Comparison of ENCODE assay signal across 13 mouse cellular contexts in genomic region chr5:7655280-7655679, GRCm38 (mm10).
A peak's percentile ranks its signal among the peaks of the same experiment; 100 is the strongest.
DNase-seq lines count a peak whose midpoint lies in the region; ATAC-seq and TF ChIP-seq lines count a peak whose summit lies in the region.
"Had no signal": no experiment of that assay in that cellular context is flagged by ENCODE, and none has a peak within 500 bp of the region (broad histone marks: within the 10 kb centered on the region; RNA-seq: fewer than 3 reads in every experiment).

No protein-coding gene starts in this region.

- no peak overlapping the region for H3K4me2 ChIP-seq in hindbrain, embryonic 16.5 days (ENCODE audit: low read length)
- H3K4me2 ChIP-seq: embryonic facial prominence, embryonic 13.5 days; heart, embryonic 13.5 days had no signal

- H3K4me3 ChIP-seq in hindbrain, embryonic 16.5 days (ENCODE audit: low read length): no peak overlapping the region
- no peak overlapping the region for H3K4me3 ChIP-seq in gastrocnemius, adult 2 months
- H3K4me3 ChIP-seq: embryonic facial prominence, embryonic 13.5 days; heart, embryonic 13.5 days had no signal

- intact Hi-C loops in left cerebral cortex, postnatal 10 days (cut with DNase I): no loop called here
- intact Hi-C loops in gastrocnemius, adult 2 months (cut with DNase I): no loop called here

- no peak for TF ChIP-seq CTCF in gastrocnemius, adult 2 months (IDR thresholded peaks at IDR 0.05)

- H3K27me3 ChIP-seq in hindbrain, embryonic 16.5 days (replicated peaks; ENCODE audit: control insufficient read depth, insufficient read depth, low read length): no peaks in the 10 kb centered on the region
- H3K27me3 ChIP-seq: CH12.LX; embryonic facial prominence, embryonic 13.5 days; heart, embryonic 13.5 days had no signal

- DNase-seq in left cerebral cortex, postnatal 10 days (ENCODE audit: extremely low spot score in 1 of 2, low spot score in 2 of 2): peak; percentile 18 to 36
- no peak for DNase-seq in left cerebral cortex, adult 18-20 months (ENCODE audit: low spot score in 2 of 2)
- peak; percentile 54 for DNase-seq in brain, embryonic 18.5 days (ENCODE audit: low read depth, low spot score)
- peak; percentile 20 for DNase-seq in cerebellum, adult 8-10 months
- DNase-seq in gastrocnemius, adult 2 months: no peak
- DNase-seq in T-cell, adult 2 months (ENCODE audit: low spot score): no peak

- H3K9me3 ChIP-seq in hindbrain, embryonic 16.5 days (ENCODE audit: control insufficient read depth, low read length): no peaks in the 10 kb centered on the region
- H3K9me3 ChIP-seq: embryonic facial prominence, embryonic 13.5 days; heart, embryonic 13.5 days had no signal

- H3K9ac ChIP-seq in hindbrain, embryonic 16.5 days (ENCODE audit: low read depth, low read length): no peak overlapping the region
- H3K9ac ChIP-seq: embryonic facial prominence, embryonic 13.5 days; heart, embryonic 13.5 days; liver, embryonic 14.5 days had no signal

- H3K36me3 ChIP-seq in hindbrain, embryonic 16.5 days (ENCODE audit: control insufficient read depth, insufficient read depth, low read length): no peaks in the 10 kb centered on the region
- H3K36me3 ChIP-seq: embryonic facial prominence, embryonic 13.5 days; heart, embryonic 13.5 days had no signal

- no peaks in the 10 kb centered on the region for H3K4me1 ChIP-seq in hindbrain, embryonic 16.5 days (ENCODE audit: control insufficient read depth, insufficient read depth, low read depth, low read length)
- H3K4me1 ChIP-seq: embryonic facial prominence, embryonic 13.5 days; heart, embryonic 13.5 days had no signal

- ATAC-seq in hindbrain, embryonic 16.5 days: peak; percentile 89
- ATAC-seq in activated CD4-positive, CD25-positive, alpha-beta regulatory T cell, adult 4 months: no peak
- ATAC-seq: intestine, postnatal 0 days had no signal

- no peak overlapping the region for H3K27ac ChIP-seq in hindbrain, embryonic 16.5 days (ENCODE audit: low read depth, low read length)
- no peak overlapping the region for H3K27ac ChIP-seq in gastrocnemius, adult 2 months
- H3K27ac ChIP-seq: embryonic facial prominence, embryonic 13.5 days; heart, embryonic 13.5 days; liver, embryonic 14.5 days had no signal

- WGBS in hindbrain, embryonic 16.5 days: 39% methylated on average over 2 of the region's 2 CpGs

Comparison
In these comparisons a context has a peak if more than half of its experiments do, and no peak if none do; other contexts are left out.
1. DNase-seq: peak in left cerebral cortex, postnatal 10 days (2 of 2), brain, embryonic 18.5 days (single experiment) and cerebellum, adult 8-10 months (single experiment); none in left cerebral cortex, adult 18-20 months (0 of 2), gastrocnemius, adult 2 months (single experiment) and T-cell, adult 2 months (single experiment).